Mouse (Mus musculus) embryonic fibroblast, embryonic 13.5 days (primary cell): ENCODE measurements around the gene Gm28230.

Experiments
- CTCF ChIP-seq: IDR thresholded peaks from 2 replicates; pipeline ENCODE4 v1.5.1; 2011; ENCODE audit warnings: mild to moderate bottlenecking, control low read depth, low read length, moderate library complexity, borderline replicate concordance; ENCODE audit not compliant: insufficient read depth
- POLR2A ChIP-seq: IDR thresholded peaks from 2 replicates; pipeline ENCODE4 v1.6.1; 2011; ENCODE audit warnings: low read depth, mild to moderate bottlenecking, control low read depth, low read length, moderate library complexity

DNA sequence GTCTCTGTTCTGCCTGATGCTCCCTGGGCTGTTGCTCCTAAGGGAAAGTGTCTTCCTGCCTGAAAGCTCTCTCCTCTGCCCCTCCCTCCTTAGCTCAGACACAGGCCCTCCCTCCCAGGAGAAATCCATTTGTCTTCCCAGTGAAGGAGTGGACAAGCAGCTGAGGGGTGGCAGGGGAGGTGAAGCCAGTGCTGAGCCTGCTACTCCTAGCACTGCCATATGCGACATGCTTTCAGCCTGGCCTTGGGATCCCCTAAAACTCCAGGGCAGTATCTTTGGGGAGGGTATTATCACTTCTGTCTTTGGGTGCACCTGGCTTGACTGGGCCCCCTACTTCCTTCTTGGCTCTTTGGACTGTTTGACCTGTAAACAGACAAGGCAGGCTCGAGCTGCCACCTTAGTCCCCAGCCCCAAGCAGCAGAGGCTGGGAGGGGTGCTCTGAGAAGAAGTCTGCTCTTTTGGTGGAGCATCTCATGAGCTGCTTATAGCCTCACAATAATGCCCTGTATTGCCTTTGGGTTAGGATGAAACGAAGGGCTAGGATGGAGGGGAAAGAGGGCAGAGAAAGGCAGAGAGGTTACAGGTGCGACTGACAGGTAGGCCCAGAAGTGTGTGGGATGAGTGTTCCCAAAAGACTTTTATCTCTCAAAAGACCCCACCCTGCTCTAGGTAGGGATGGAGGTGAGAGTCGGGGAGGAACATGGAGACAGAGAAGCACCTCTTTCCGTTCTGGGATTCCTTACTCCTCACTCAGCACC is 19.2 kb downstream of the Gm28230 start:
- no peak for TF ChIP-seq CTCF
- TF ChIP-seq POLR2A: no peak
